Mouse (Mus musculus): ENCODE results near the gene Ifi207. TPM values are rescaled to one million over a fixed set of nuclear protein-coding genes. Genes with fewer than 3 reads are reported as not detected.
"Not testable (repeated sequence)": the region's sequence is repeated elsewhere in the genome, so short reads cannot be mapped to it uniquely, and the experiment has no call there.

Gene Ifi207
- total RNA-seq (2021): 1 to 10 TPM in 1 of 2 experiments, under 1 TPM in 1; 0.99 to 1.7 TPM

DNA sequence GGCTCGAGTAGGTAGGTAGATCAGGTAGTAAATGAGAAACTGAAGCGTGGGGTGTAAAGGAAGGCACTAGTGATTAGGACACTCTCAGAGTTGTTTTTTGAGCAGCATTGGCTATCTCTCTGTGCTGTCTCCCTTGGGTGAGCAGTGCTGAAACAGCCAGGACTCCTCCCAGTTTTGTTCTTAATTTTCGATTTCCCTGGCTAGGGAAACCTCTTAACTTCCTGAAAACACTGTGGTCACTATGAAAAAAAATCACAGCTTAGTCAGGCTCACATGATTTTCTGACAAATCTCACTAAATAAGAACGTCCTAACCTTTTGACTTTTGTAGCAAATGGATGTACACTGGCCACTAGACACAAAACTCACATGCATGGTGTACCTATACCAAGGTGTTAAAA is at the start of gene Ifi207:
Gene Ifi207, minus strand, starts transcription at position 92 of the 400 bp plus-strand sequence.
- DNase-seq: peak; percentile 10 to 24
- intact Hi-C loops (cut with DNase I): no loop called here

GRCm38 (mm10) chr1:173773457-173773856 is 31.9 kb upstream of the Ifi207 start:
- intact Hi-C loops (cut with DNase I); DNase-seq: not testable (repeated sequence)

DNA sequence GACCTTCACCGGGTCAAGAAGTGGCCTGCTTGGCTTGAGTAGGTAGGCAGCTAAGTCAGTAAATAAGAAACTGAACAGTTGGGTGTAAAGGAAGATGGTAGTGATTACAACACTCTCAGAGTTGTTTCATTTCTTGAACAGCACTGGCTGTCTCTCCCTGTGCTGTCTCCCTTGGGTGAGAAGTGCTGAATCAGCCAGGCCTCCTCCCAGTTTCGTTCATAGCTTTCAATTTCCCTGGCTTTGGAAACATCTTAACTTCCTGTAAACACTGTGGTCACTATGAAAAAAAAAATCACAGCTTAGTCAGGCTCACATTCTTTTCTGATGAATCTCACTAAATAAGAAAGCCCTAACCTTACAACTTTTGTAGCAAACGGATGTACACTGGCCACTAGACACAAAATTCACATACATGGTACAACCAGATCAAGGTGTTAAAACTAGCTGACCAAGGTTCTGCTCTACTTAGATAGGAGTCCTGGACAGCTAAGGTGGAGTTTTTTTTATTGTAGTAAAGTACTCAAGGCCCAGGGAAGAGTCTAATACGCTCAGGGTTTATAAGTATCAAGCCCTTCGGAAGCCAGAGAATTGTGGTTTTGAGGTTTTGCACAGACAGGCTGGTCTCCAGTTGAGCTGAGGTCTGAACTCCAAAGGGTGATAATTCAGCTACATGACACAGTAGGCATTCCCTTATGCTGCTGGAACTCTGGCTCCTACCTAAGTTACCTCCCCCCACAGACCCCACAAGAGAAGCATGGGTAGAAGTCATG is 25.5 kb upstream of the Ifi207 start, which contains the start of gene Ifi204:
Gene Ifi204, minus strand, starts transcription at position 96 of the 770 bp plus-strand sequence.
- intact Hi-C loops (cut with DNase I): not testable (repeated sequence)
- peak; percentile 52 for DNase-seq

- intact Hi-C loops (cut with DNase I); DNase-seq: not testable (repeated sequence)
Observed at GRCm38 (mm10) chr1:173760032-173760431, 18.5 kb upstream of the Ifi207 start.

GRCm38 (mm10) chr1:173742262-173742661 is 715 bp upstream of the Ifi207 start:
- DNase-seq: no peak
- intact Hi-C loops (cut with DNase I): no loop called here

DNA sequence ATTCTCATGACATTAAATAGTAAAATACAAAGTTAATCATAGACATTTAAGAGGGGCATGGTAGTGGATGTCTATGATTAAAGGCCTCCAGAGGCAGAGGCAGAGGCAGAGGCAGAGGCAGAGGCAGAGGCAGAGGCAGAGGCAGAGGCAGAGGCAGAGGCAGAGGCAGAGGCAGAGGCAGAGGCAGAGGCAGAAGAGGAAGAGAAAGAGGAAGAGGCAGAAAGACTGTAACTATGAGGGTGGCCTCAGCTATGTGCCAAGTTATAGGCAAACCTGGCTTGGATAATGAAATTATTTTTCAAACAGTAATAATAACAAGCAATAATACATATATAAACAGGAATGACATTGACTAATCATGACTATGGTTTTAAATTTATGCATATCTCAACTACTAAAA is 1.0 kb downstream of the Ifi207 start:
- no peak for DNase-seq
- intact Hi-C loops (cut with DNase I): no loop called here

GRCm38 (mm10) chr1:173736986-173737385 is 4.6 kb downstream of the Ifi207 start:
- intact Hi-C loops (cut with DNase I): no loop called here
- no peak for DNase-seq

DNA sequence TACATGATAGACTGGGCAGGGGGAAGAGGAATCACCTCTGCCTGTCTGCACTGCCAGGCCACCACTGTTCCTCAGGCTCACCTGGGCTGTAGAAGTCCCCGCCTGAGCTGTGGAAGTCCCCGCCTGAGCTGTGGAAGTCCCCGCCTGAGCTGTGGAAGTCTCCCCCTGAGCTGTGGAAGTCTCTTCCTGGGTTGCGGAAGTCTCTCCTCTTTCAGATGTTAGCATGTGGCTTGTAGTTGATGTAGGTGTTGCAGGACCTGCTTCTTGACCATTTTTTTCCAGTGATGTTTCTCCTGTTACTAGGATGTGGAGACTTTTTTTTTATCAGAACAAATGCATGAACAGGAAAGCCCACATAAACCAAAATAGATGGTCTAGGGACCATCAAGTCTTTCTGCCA is 6.5 kb downstream of the Ifi207 start:
- intact Hi-C loops (cut with DNase I); DNase-seq: not testable (repeated sequence)

GRCm38 (mm10) chr1:173733219-173733618 is 8.3 kb downstream of the Ifi207 start:
- DNase-seq: peak; percentile 32 to 35
- intact Hi-C loops (cut with DNase I): no loop called here

GRCm38 (mm10) chr1:173694270-173694669 is 47.3 kb downstream of the Ifi207 start:
- DNase-seq: no peak
- intact Hi-C loops (cut with DNase I): no loop called here

- DNase-seq; intact Hi-C loops (cut with DNase I): not testable (repeated sequence)
Observed at GRCm38 (mm10) chr1:173678605-173679004, 62.9 kb downstream of the Ifi207 start.

GRCm38 (mm10) chr1:173673458-173674097 is 68.0 kb downstream of the Ifi207 start, which contains the start of gene Ifi208:
Gene Ifi208, plus strand, starts transcription at chr1:173673675.
- not testable (repeated sequence) for DNase-seq

More at GRCm38 (mm10) chr1:173673458-173674097, 68.0 kb downstream of the Ifi207 start, which contains the start of gene Ifi208:
- intact Hi-C loops (cut with DNase I): not testable (repeated sequence)

Other genes starting within 250 kb of the Ifi207 start
- not detected for gene Ifi214, start 205.8 kb downstream of the Ifi207 start, total RNA-seq (2021)
- gene Ifi213, start 142.5 kb downstream of the Ifi207 start, total RNA-seq (2021): under 1 TPM in 1 of 2 experiments, not detected in 1; 0.10 TPM
- under 1 TPM; 0.24 to 0.30 TPM for gene Ifi209, start 110.8 kb downstream of the Ifi207 start, total RNA-seq (2021)
- gene Ifi208, start 68.1 kb downstream of the Ifi207 start, total RNA-seq (2021): under 1 TPM; 0.10 to 0.12 TPM
- gene Ifi204, start 25.2 kb upstream of the Ifi207 start, total RNA-seq (2021): 1 to 10 TPM; 1.2 to 1.5 TPM
- gene Ifi211, start 171.3 kb upstream of the Ifi207 start, total RNA-seq (2021): 1 to 10 TPM in 1 of 2 experiments, under 1 TPM in 1; 0.47 to 1.0 TPM
- 10 to 100 TPM; 12.0 to 14.8 TPM for gene Mndal, start 200.7 kb upstream of the Ifi207 start, total RNA-seq (2021)
- 10 to 100 TPM; 10.7 to 12.3 TPM for gene Ifi203, start 200.9 kb upstream of the Ifi207 start, total RNA-seq (2021)
- not detected for gene Ifi202b, start 241.0 kb upstream of the Ifi207 start, total RNA-seq (2021)

Data from heart, postnatal 10 days (tissue).